Mouse (Mus musculus) testis, adult 2 months (tissue): ENCODE results near the gene Fgf4.

Experiments
- CTCF ChIP-seq: fragments of 200-500 bp; IDR thresholded peaks from 2 replicates; pipeline ENCODE4 v1.5.1; 2012; ENCODE audit warnings: low read depth, mild to moderate bottlenecking, inconsistent platforms, low read length, moderate library complexity; ENCODE audit not compliant: control insufficient read depth, insufficient read depth, insufficient replicate concordance
- POLR2A ChIP-seq: fragments of 200-500 bp; IDR thresholded peaks from 2 replicates; pipeline ENCODE4 v1.6.1; 2012; ENCODE audit warnings: low read depth, mild to moderate bottlenecking, inconsistent platforms, low read length, moderate library complexity; ENCODE audit not compliant: control insufficient read depth

- TF ChIP-seq CTCF (no peak), POLR2A (no peak)
These were observed 7.8 kb downstream of the Fgf4 start for GRCm38 (mm10) chr7:144854966-144855365.
